Mouse (Mus musculus) stomach, postnatal 0 days (tissue): ENCODE data around the gene Usp29.

Source experiments
- CTCF ChIP-seq: IDR thresholded peaks from 2 replicates; pipeline ENCODE4 v1.5.1; 2016; ENCODE audit warnings: antibody characterized with exemption, low read depth, mild to moderate bottlenecking, moderate library complexity
- EP300 ChIP-seq: optimal IDR thresholded peaks from 2 replicates; pipeline ENCODE3; 2016; ENCODE audit warnings: antibody characterized with exemption

GRCm38 (mm10) chr7:6799105-6799805 is 68.9 kb downstream of the Usp29 start:
- no peak for TF ChIP-seq EP300
- no peak for TF ChIP-seq CTCF
